Mouse (Mus musculus) megakaryocyte, embryonic 14.5 days (primary cell): ENCODE measurements around the gene Lrrc28.

Source experiments
- FLI1 ChIP-seq: IDR thresholded peaks from 2 replicates; pipeline ENCODE4 v1.6.1; 2012; ENCODE audit warnings: low read length, inconsistent platforms, mixed read lengths
- GATA1 ChIP-seq: IDR thresholded peaks from 3 replicates; pipeline ENCODE4 v1.6.1; 2012; ENCODE audit warnings: mixed read lengths, low read length, inconsistent platforms, borderline replicate concordance

- TF ChIP-seq GATA1 (no peak), FLI1 (no peak)
Measured at GRCm38 (mm10) chr7:67514893-67515292, 130.2 kb downstream of the Lrrc28 start.
